Mouse (Mus musculus) liver, embryonic 11.5 days (tissue): Measurements from ENCODE around the gene P3h3. TPM values are rescaled to one million over a fixed set of nuclear protein-coding genes. Genes with fewer than 3 reads are reported as not detected.
"Not testable (repeated sequence)": the region's sequence is repeated elsewhere in the genome, so short reads cannot be mapped to it uniquely, and the experiment has no call there.

Experiments
- ATAC-seq: fragments of 200-750 bp; cut with Nextera tagmentation; replicated peaks from 2 replicates; pipeline ENCODE4 v1.8.0; 2017; ENCODE audit warnings: moderate number of reproducible peaks, mild to moderate bottlenecking, moderate TSS enrichment, moderate library complexity; ENCODE audit not compliant: low FRiP score
- DNase-seq: peaks from one replicate; pipeline ENCODE4 v3.0.0-alpha.2; 2017; ENCODE audit warnings: low spot score
- H3K27ac ChIP-seq: fragments of 300-500 bp; sonication (generic); 2 replicates; pipeline ENCODE4 v1.5.1; 2014; ENCODE audit warnings: mild to moderate bottlenecking, low read depth, low read length, control low read depth
- H3K27me3 ChIP-seq: fragments of 300-500 bp; sonication (generic); replicated peaks from 2 replicates; pipeline ENCODE4 v1.6.1; 2014; ENCODE audit warnings: low read length, mixed read lengths; ENCODE audit not compliant: control insufficient read depth, insufficient read depth
- H3K36me3 ChIP-seq: fragments of 300-500 bp; sonication (generic); 2 replicates; pipeline ENCODE4 v1.6.1; 2014; ENCODE audit warnings: mild to moderate bottlenecking, low read length, moderate library complexity, mixed read lengths; ENCODE audit not compliant: control insufficient read depth, insufficient read depth
- H3K4me1 ChIP-seq: fragments of 300-500 bp; sonication (generic); replicated peaks from 2 replicates; pipeline ENCODE4 v1.6.1; 2014; ENCODE audit warnings: low read length, mixed read lengths; ENCODE audit not compliant: control insufficient read depth, insufficient read depth
- H3K4me2 ChIP-seq: fragments of 300-500 bp; sonication (generic); 2 replicates; pipeline ENCODE4 v1.6.1; 2014; ENCODE audit warnings: mild to moderate bottlenecking, control low read depth, moderate library complexity
- H3K4me3 ChIP-seq: fragments of 300-500 bp; sonication (generic); 2 replicates; pipeline ENCODE4 v1.5.1; 2014; ENCODE audit warnings: low read depth, low read length, control low read depth
- H3K9ac ChIP-seq: fragments of 300-500 bp; sonication (generic); 2 replicates; pipeline ENCODE4 v1.6.1; 2014; ENCODE audit warnings: low read depth, low read length, control low read depth
- H3K9me3 ChIP-seq: fragments of 300-500 bp; sonication (generic); 2 replicates; pipeline ENCODE4 v1.6.1; 2016; ENCODE audit warnings: low read length, inconsistent platforms, mixed read lengths; ENCODE audit not compliant: control insufficient read depth
- WGBS: fragments of 180-500 bp; shearing (Covaris S2); extraction: QIAGEN DNeasy Blood & Tissue Kit; methylation state at CpG from one replicate; pipeline ENCODE4 v1.1.7; 2014; 5-methylcytosine and 5-hydroxymethylcytosine counted together
- polyA plus RNA-seq: library from polyadenylated mRNA; unstranded; fragments of >200 nt; fragmentation: Nextera tagmentation; extraction: Ambion mirVana; gene quantifications from 2 replicates; pipeline ENCODE4 v1.2.1, GENCODE M21; 2014

P3h3 gene
- polyA plus RNA-seq, 1 experiment from 2014 or later = 11.3 TPM

GRCm38 (mm10) chr6:124805341-124806321 is 51.9 kb downstream of the P3h3 start:
- no peaks in the 10 kb centered on the region for H3K27me3 ChIP-seq
- WGBS = 2% methylated on average over 34 of the region's 34 CpGs
- peak overlapping the region; percentile 47 for H3K4me3 ChIP-seq
- peak overlapping the region; percentile 79 for H3K4me2 ChIP-seq
- ATAC-seq (peak; percentile 64), DNase-seq (peak; percentile 90)
- peak overlapping the region; percentile 54 for H3K9ac ChIP-seq
- H3K36me3 ChIP-seq = peaks cover 8% of the 10 kb centered on the region
- H3K9me3 ChIP-seq = no peaks in the 10 kb centered on the region
- peak overlapping the region; percentile 83 for H3K27ac ChIP-seq
- peaks cover 32% of the 10 kb centered on the region for H3K4me1 ChIP-seq

DNA sequence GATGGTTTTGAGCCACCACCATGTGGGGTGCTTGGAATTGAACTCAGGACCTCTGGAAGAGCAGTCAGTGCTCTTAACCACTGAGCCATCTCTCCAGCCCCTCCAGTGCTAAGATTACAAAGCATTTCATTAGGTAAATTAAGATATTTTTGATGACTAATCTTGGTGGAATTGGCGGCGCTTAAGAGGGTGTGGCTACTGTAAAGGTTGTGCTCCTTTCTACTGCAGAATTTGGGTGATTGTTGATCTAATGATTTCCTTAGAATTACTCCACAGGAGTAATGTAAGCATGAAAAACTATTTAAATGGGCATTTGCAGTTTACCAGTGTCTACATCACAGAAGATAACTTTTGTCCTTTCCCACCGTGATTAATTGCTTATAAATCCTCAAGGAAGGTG is 53.2 kb downstream of the P3h3 start:
- no peak overlapping the region for H3K9ac ChIP-seq
- H3K4me3 ChIP-seq = no peak overlapping the region
- no peak for ATAC-seq
- WGBS = 79% methylated on average over 3 of the region's 3 CpGs
- peaks cover 20% of the 10 kb centered on the region for H3K4me1 ChIP-seq
- no peaks in the 10 kb centered on the region for H3K9me3 ChIP-seq
- no peaks in the 10 kb centered on the region for H3K27me3 ChIP-seq
- DNase-seq = no peak
- no peak overlapping the region for H3K27ac ChIP-seq
- no peaks in the 10 kb centered on the region for H3K36me3 ChIP-seq
- H3K4me2 ChIP-seq = no peak overlapping the region

- not testable (repeated sequence) for ATAC-seq
- WGBS = 88% methylated on average over 4 of the region's 4 CpGs
Observed at GRCm38 (mm10) chr6:124803691-124804090, 53.9 kb downstream of the P3h3 start.

GRCm38 (mm10) chr6:124803061-124803460 is 54.5 kb downstream of the P3h3 start:
- Histone ChIP-seq H3K4me2 (no peak overlapping the region; the same call in 1 of the 2 replicates), H3K4me1 (peaks cover 18% of the 10 kb centered on the region)

More at GRCm38 (mm10) chr6:124803691-124804090, 53.9 kb downstream of the P3h3 start:
- DNase-seq, H3K4me2 ChIP-seq, H3K36me3 ChIP-seq, H3K9ac ChIP-seq, H3K4me3 ChIP-seq, H3K9me3 ChIP-seq, H3K27ac ChIP-seq, H3K27me3 ChIP-seq: not testable (repeated sequence)
- peaks cover 20% of the 10 kb centered on the region for H3K4me1 ChIP-seq

DNA sequence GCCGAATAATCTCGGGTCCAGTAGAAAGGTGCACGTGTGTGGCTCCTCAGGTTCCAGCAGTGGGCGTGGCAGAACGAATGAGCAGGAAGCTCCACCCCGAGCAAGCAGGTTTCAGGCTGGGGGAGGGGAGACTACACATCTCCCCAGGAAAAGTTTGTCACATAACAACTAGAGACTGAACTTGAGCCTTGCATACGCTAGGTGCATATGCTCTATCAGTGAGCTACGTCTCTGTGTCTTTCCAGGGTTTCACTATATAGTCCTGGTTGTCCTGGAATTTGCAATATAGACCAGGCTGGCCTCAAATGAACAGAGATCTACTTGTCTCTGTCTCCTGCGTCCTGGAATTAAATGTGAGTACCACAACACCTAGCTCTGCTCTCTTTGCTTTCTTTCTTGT is 55.2 kb downstream of the P3h3 start:
- peaks cover 13% of the 10 kb centered on the region for H3K4me1 ChIP-seq
- not testable (repeated sequence) for H3K36me3 ChIP-seq, H3K27me3 ChIP-seq, H3K9me3 ChIP-seq, DNase-seq
- H3K4me3 ChIP-seq = peak overlapping the region; percentile 28
- ATAC-seq = peak; percentile 47
- H3K27ac ChIP-seq = peak overlapping the region; percentile 77
- WGBS = 13% methylated on average over 4 of the region's 9 CpGs
- peak overlapping the region; percentile 65 for H3K4me2 ChIP-seq
- peak overlapping the region; percentile 55 for H3K9ac ChIP-seq

More at GRCm38 (mm10) chr6:124803061-124803460, 54.5 kb downstream of the P3h3 start:
- no peaks in the 10 kb centered on the region for H3K9me3 ChIP-seq
- DNase-seq = no peak
- H3K27me3 ChIP-seq = no peaks in the 10 kb centered on the region
- H3K27ac ChIP-seq = no peak overlapping the region
- H3K9ac ChIP-seq = no peak overlapping the region
- WGBS = 65% methylated on average over 3 of the region's 3 CpGs
- ATAC-seq = no peak
- H3K36me3 ChIP-seq = no peaks in the 10 kb centered on the region
- H3K4me3 ChIP-seq = no peak overlapping the region

- no peaks in the 10 kb centered on the region for H3K27me3 ChIP-seq
- 90% methylated on average over 2 of the region's 2 CpGs for WGBS
- ATAC-seq = no peak
Observed at GRCm38 (mm10) chr6:124796200-124796599, 61.4 kb downstream of the P3h3 start.

GRCm38 (mm10) chr6:124795781-124796180 is 61.8 kb downstream of the P3h3 start:
- H3K36me3 ChIP-seq = no peaks in the 10 kb centered on the region
- 81% methylated on average over 4 of the region's 4 CpGs for WGBS
- no peak overlapping the region for H3K4me3 ChIP-seq
- no peak overlapping the region for H3K4me2 ChIP-seq
- H3K9ac ChIP-seq = no peak overlapping the region
- no peaks in the 10 kb centered on the region for H3K9me3 ChIP-seq
- ATAC-seq (no peak), DNase-seq (no peak)
- H3K27me3 ChIP-seq = no peaks in the 10 kb centered on the region
- H3K27ac ChIP-seq = peak overlapping the region; percentile 34; the same call in 1 of the 2 replicates
- 0 out of 2 replicates have a peak, but pooled peaks cover 5% of the 10 kb centered on the region for H3K4me1 ChIP-seq

More at GRCm38 (mm10) chr6:124796200-124796599, 61.4 kb downstream of the P3h3 start:
- Histone ChIP-seq H3K4me2 (no peak overlapping the region), H3K9ac (no peak overlapping the region), H3K27ac (peak overlapping the region; percentile 34; the same call in 1 of the 2 replicates), H3K36me3 (no peaks in the 10 kb centered on the region), H3K4me1 (0 out of 2 replicates have a peak, but pooled peaks cover 5% of the 10 kb centered on the region), H3K9me3 (no peaks in the 10 kb centered on the region), H3K4me3 (no peak overlapping the region)
- DNase-seq = no peak

- H3K27ac ChIP-seq = no peak overlapping the region
Observed at GRCm38 (mm10) chr6:124791911-124792310, 65.6 kb downstream of the P3h3 start.

More at GRCm38 (mm10) chr6:124791911-124792310, 65.6 kb downstream of the P3h3 start:
- Histone ChIP-seq H3K36me3 (no peaks in the 10 kb centered on the region), H3K4me1 (peaks cover 5% of the 10 kb centered on the region; the same call in 1 of the 2 replicates), H3K9me3 (no peaks in the 10 kb centered on the region), H3K4me3 (no peak overlapping the region), H3K9ac (no peak overlapping the region), H3K4me2 (no peak overlapping the region), H3K27me3 (no peaks in the 10 kb centered on the region)
- 86% methylated on average over 3 of the region's 3 CpGs for WGBS
- no peak for DNase-seq
- no peak for ATAC-seq
